Mouse (Mus musculus): ENCODE measurements at regions not wholly inside any gene's neighbourhood (a gene's known extent, or its start where the extent isn't known, plus 50 kb on each side); places are given as distances from the start of the nearest gene placed in this dataset.

- ATAC-seq: no peak
- Histone ChIP-seq H3K4me2 (replicated peaks; ENCODE audit: low read depth) (no peak overlapping the region), H3K9me3 (ENCODE audit: control insufficient read depth) (no peaks in the 10 kb centered on the region), H3K27me3 (replicated peaks; ENCODE audit: control insufficient read depth, insufficient read depth, low read length) (no peaks in the 10 kb centered on the region), H3K4me3 (ENCODE audit: low read depth, low read length) (no peak overlapping the region), H3K9ac (ENCODE audit: low read depth, low read length) (no peak overlapping the region), H3K27ac (ENCODE audit: low read depth, low read length) (no peak overlapping the region), H3K36me3 (ENCODE audit: control insufficient read depth, insufficient read depth) (no peaks in the 10 kb centered on the region), H3K4me1 (replicated peaks; ENCODE audit: control insufficient read depth, insufficient read depth, low read length) (no peaks in the 10 kb centered on the region)
- TF ChIP-seq CTCF (IDR thresholded peaks at IDR 0.05; ENCODE audit: low read depth): no peak
- WGBS: 88% methylated on average over 6 of the region's 6 CpGs
Observed at GRCm38 (mm10) chr13:53537937-53538336, 65.1 kb upstream of the Msx2 start.

GRCm38 (mm10) chr13:53535781-53536425 is 63.0 kb upstream of the Msx2 start:
- ATAC-seq: no peak
- Histone ChIP-seq H3K9me3 (ENCODE audit: control insufficient read depth) (no peaks in the 10 kb centered on the region), H3K4me1 (replicated peaks; ENCODE audit: control insufficient read depth, insufficient read depth, low read length) (no peaks in the 10 kb centered on the region), H3K4me2 (replicated peaks; ENCODE audit: low read depth) (no peak overlapping the region), H3K9ac (ENCODE audit: low read depth, low read length) (no peak overlapping the region), H3K27ac (ENCODE audit: low read depth, low read length) (no peak overlapping the region), H3K36me3 (ENCODE audit: control insufficient read depth, insufficient read depth) (no peaks in the 10 kb centered on the region), H3K27me3 (replicated peaks; ENCODE audit: control insufficient read depth, insufficient read depth, low read length) (no peaks in the 10 kb centered on the region), H3K4me3 (ENCODE audit: low read depth, low read length) (no peak overlapping the region)
- WGBS: 85% methylated on average over 10 of the region's 10 CpGs
- no peak for TF ChIP-seq CTCF (IDR thresholded peaks at IDR 0.05; ENCODE audit: low read depth)

- ATAC-seq: no peak
- Histone ChIP-seq H3K4me2 (replicated peaks; ENCODE audit: low read depth) (no peak overlapping the region), H3K4me3 (ENCODE audit: low read depth, low read length) (no peak overlapping the region), H3K9ac (ENCODE audit: low read depth, low read length) (no peak overlapping the region), H3K27me3 (replicated peaks; ENCODE audit: control insufficient read depth, insufficient read depth, low read length) (no peaks in the 10 kb centered on the region), H3K4me1 (replicated peaks; ENCODE audit: control insufficient read depth, insufficient read depth, low read length) (no peaks in the 10 kb centered on the region), H3K9me3 (ENCODE audit: control insufficient read depth) (no peaks in the 10 kb centered on the region), H3K27ac (ENCODE audit: low read depth, low read length) (no peak overlapping the region), H3K36me3 (ENCODE audit: control insufficient read depth, insufficient read depth) (no peaks in the 10 kb centered on the region)
- TF ChIP-seq CTCF (IDR thresholded peaks at IDR 0.05; ENCODE audit: low read depth): no peak
- WGBS: 55% methylated on average over 8 of the region's 8 CpGs
Observed at GRCm38 (mm10) chr13:53533738-53534137, 60.9 kb upstream of the Msx2 start.

- H3K4me3 ChIP-seq (ENCODE audit: low read depth, low read length): no peak overlapping the region
- no peak overlapping the region for H3K27ac ChIP-seq (ENCODE audit: low read depth, low read length)
- H3K4me2 ChIP-seq (replicated peaks; ENCODE audit: low read depth): no peak overlapping the region
- no peaks in the 10 kb centered on the region; the same call in 1 of the 2 replicates for H3K27me3 ChIP-seq (replicated peaks; ENCODE audit: control insufficient read depth, insufficient read depth, low read length)
- no peak for TF ChIP-seq CTCF (IDR thresholded peaks at IDR 0.05; ENCODE audit: low read depth)
- H3K9ac ChIP-seq (ENCODE audit: low read depth, low read length): no peak overlapping the region
- no peaks in the 10 kb centered on the region for H3K36me3 ChIP-seq (ENCODE audit: control insufficient read depth, insufficient read depth)
- WGBS: 75% methylated on average over 9 of the region's 9 CpGs
- H3K9me3 ChIP-seq (ENCODE audit: control insufficient read depth): no peaks in the 10 kb centered on the region
- ATAC-seq: no peak
- no peaks in the 10 kb centered on the region for H3K4me1 ChIP-seq (replicated peaks; ENCODE audit: control insufficient read depth, insufficient read depth, low read length)
Observed at GRCm38 (mm10) chr13:53526880-53527279, 54.0 kb upstream of the Msx2 start.

- H3K4me2 ChIP-seq (replicated peaks; ENCODE audit: low read depth): no peak overlapping the region
- no peak for ATAC-seq
- no peak overlapping the region for H3K27ac ChIP-seq (ENCODE audit: low read depth, low read length)
- WGBS: 21% methylated on average over 5 of the region's 5 CpGs
- H3K4me3 ChIP-seq (ENCODE audit: low read depth, low read length): no peak overlapping the region
- no peak for TF ChIP-seq CTCF (IDR thresholded peaks at IDR 0.05; ENCODE audit: low read depth)
- no peaks in the 10 kb centered on the region for H3K9me3 ChIP-seq (ENCODE audit: control insufficient read depth)
- H3K9ac ChIP-seq (ENCODE audit: low read depth, low read length): no peak overlapping the region
- H3K4me1 ChIP-seq (replicated peaks; ENCODE audit: control insufficient read depth, insufficient read depth, low read length): no peaks in the 10 kb centered on the region
- no peaks in the 10 kb centered on the region for H3K27me3 ChIP-seq (replicated peaks; ENCODE audit: control insufficient read depth, insufficient read depth, low read length)
- no peaks in the 10 kb centered on the region for H3K36me3 ChIP-seq (ENCODE audit: control insufficient read depth, insufficient read depth)
Observed at GRCm38 (mm10) chr13:53522807-53523206, 49.9 kb upstream of the Msx2 start.
